Mouse (Mus musculus) megakaryocyte, adult 5-6 weeks (primary cell): ENCODE results near the gene Rapgef6. TPM values are rescaled to one million over a fixed set of nuclear protein-coding genes. Genes with fewer than 3 reads are reported as not detected.

Experiments
- ATAC-seq: 2 replicates; pipeline ENCODE4 v1.8.0; 2016; ENCODE audit warnings: mild to moderate bottlenecking, inconsistent platforms; ENCODE audit not compliant: poor library complexity, severe bottlenecking
- total RNA-seq, 2 experiments: library from RNA; stranded (forward) in 1 of 2; stranded (reverse) in 1 of 2; fragments of 153-499, 151-499 nt in 1 of 2; fragments of 221-1000, 200-1000 nt in 1 of 2; gene quantifications; 2 replicates each; pipeline versions ENCODE4 v1.2.3 to v1.2.4; 2015 to 2017

Rapgef6 gene
- total RNA-seq, 2 experiments from 2014 or later = 47.7 to 54.4 TPM

DNA sequence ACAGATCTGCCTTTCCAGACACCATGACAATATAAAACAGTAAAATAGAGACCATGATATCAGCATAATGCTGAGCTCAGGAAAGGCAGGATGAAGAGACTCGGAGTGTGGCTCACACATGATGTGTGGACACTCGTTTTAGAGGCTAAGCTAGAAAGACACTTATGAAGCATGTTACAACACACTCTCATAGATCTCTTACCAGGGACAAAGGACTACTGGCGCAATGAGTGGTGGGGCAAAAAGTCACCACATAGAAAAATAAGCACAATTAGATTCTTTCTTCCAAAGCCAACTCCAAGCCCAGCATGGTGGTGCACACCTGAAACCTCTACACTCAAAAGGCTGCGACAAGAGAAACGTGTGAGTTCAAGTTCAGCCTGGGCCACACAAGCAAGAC is 208.3 kb downstream of the Rapgef6 start:
- no peak for ATAC-seq

- no peak for ATAC-seq
Observed at GRCm38 (mm10) chr11:54731367-54731766, 208.7 kb downstream of the Rapgef6 start.

- ATAC-seq = no peak
Observed at GRCm38 (mm10) chr11:54733546-54733945, 210.9 kb downstream of the Rapgef6 start.

- no peak for ATAC-seq
Observed at GRCm38 (mm10) chr11:54735114-54735513, 212.5 kb downstream of the Rapgef6 start.

- 0 out of 2 replicates have a peak, but pooled peaks have one; percentile 43 for ATAC-seq
Observed at GRCm38 (mm10) chr11:54736903-54737302, 214.3 kb downstream of the Rapgef6 start.

- no peak for ATAC-seq
Observed at GRCm38 (mm10) chr11:54739012-54739750, 216.5 kb downstream of the Rapgef6 start.

DNA sequence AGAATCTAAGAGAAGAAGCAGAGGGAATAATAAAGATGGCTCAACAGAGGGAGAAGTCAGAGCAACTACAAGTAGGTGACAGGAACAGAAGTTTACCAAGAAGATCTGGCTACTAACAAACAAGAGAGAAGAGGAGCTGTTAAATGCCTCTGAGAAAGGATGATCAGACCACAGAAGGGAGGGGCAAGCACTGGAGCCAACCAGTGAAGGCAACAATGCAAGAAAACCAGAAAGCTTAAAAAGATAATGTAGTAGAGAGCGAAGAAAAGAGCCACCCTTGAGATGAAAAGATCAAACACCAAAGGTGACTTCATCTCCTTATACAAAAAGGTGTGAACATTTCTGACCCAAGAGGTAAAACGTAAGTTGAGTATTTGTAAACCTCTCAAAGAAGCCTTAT is 218.7 kb downstream of the Rapgef6 start:
- no peak for ATAC-seq

DNA sequence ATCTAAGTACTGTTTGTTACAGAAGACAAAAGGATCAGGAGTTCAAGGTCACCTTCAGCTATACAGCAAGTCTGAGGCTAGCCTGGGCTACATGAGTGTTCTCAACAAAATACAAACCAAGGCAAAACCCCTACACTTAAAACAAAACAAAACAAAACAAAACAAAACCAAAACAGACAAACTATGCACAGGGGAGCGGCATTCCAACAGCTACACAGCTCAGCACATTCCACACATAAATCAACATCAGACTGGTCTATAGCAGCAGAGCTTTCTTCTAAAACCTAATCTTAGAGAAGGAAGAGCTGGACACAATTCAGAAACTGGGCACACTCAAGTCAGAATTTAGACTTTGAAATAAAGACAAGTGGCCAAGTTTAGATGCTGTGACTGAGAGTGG is 221.6 kb downstream of the Rapgef6 start:
- ATAC-seq = no peak

Other genes with a start within 250 kb of the Rapgef6 start
- 0.31 and 1.3 TPM in 2 replicates for gene Acsl6, start 219.0 kb upstream of the Rapgef6 start, total RNA-seq (2015)
- 0.73 TPM in 1 of 2 replicates, not detected in the other for gene Acsl6, start 219.0 kb upstream of the Rapgef6 start, total RNA-seq (2017)
- not detected in 2 replicates for gene Meikin, start 152.2 kb upstream of the Rapgef6 start, total RNA-seq (2015)
- gene Meikin, start 152.2 kb upstream of the Rapgef6 start, total RNA-seq (2017) = not detected in 2 replicates
- 37.8 and 39.6 TPM in 2 replicates for gene Fnip1, start 84.6 kb upstream of the Rapgef6 start, total RNA-seq (2015)
- gene Fnip1, start 84.6 kb upstream of the Rapgef6 start, total RNA-seq (2017) = 39.2 and 45.6 TPM in 2 replicates